Mouse (Mus musculus) lung, adult 2 months (tissue): ENCODE measurements around the gene Sult1b1.

Source experiments
- CTCF ChIP-seq: fragments of 200-500 bp; IDR thresholded peaks from 2 replicates; pipeline ENCODE4 v1.5.1; 2011; ENCODE audit warnings: mild to moderate bottlenecking, low read length, control low read depth; ENCODE audit not compliant: insufficient read depth
- POLR2A ChIP-seq: fragments of 200-500 bp; IDR thresholded peaks from 2 replicates; pipeline ENCODE4 v1.6.1; 2011; ENCODE audit warnings: low read depth, mild to moderate bottlenecking, control low read depth, low read length, borderline replicate concordance; ENCODE audit errors: extremely low read depth

- no peak for TF ChIP-seq POLR2A
- TF ChIP-seq CTCF = no peak
Measured at GRCm38 (mm10) chr5:87535994-87536644, 1.9 kb downstream of the Sult1b1 start.
